Mouse (Mus musculus) embryo, embryonic 10 days (tissue): ENCODE measurements around the gene Fndc9.

ENCODE experiments used
- DNase-seq: peaks from one replicate; pipeline ENCODE4 v3.0.0-alpha.2; 2015; ENCODE audit warnings: low spot score

Gene Fndc9

GRCm38 (mm10) chr11:46236976-46237375 is 1.6 kb downstream of the Fndc9 start:
- DNase-seq, result peak; percentile 61

- no peak for DNase-seq
Measured at GRCm38 (mm10) chr11:46241150-46241673, 5.9 kb downstream of the Fndc9 start.

DNA sequence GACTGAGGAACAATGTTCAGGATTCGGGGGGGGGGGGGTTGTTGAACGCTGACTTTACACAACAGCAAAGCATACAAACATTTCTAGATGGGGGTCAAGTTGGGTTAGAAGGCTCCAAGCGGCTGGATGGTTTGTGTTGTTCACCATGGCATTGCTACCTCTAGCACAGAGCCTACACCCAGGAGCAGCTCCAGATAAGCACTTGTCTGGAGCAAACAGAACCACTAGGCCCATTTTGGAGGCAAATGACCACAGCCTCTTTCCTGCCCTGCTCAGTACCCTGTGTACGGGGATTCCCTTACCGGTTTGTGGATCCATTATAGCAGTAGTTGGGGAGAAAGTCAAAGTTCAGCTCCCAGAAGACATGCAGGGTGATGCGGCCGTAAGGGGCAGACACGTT is 6.7 kb downstream of the Fndc9 start:
- DNase-seq, result no peak

- DNase-seq, result no peak
Measured at GRCm38 (mm10) chr11:46244731-46245604, 9.6 kb downstream of the Fndc9 start.

DNA sequence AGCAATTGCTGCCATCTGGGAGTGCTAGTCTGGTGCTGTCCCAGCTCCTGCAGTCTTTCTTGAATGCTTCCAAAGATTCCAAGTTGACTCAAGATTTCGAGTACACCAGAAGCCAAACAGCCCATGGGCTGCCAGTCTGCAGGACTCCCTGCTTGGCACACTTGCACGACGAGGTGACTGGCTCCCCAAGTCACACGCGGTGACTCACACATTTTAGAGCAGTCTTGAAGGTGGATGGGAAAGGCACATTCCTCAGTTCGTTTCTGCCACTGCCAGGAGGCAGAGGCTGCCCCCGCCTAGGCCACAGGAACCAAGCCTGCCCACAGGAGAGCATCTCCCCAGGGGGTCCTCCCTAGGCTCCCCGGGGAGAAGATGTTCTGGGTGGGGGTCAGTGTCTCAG is 10.6 kb downstream of the Fndc9 start:
- no peak for DNase-seq

- no peak for DNase-seq
Measured at GRCm38 (mm10) chr11:46246393-46246792, 11.1 kb downstream of the Fndc9 start.

GRCm38 (mm10) chr11:46248352-46248751 is 13.0 kb downstream of the Fndc9 start:
- no peak for DNase-seq

DNA sequence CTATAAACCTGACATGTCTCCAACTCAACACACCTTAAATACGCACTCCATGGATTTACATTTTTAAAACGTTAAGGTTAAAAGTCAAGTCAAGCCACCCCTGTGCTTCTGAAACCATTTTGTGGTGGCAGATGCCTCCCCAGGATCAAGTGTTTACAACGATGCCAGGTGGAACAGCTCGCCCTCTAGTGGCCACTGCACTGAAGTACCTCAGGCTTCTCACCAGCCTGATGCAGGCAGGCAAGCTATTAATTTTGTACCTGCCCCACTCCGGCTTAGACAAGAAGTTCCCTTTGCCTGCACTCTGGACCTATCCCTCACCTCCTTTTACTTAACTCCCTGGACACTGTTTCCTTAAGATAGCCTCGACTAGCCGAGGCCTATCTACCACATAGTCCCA is 16.7 kb downstream of the Fndc9 start:
- peak; percentile 75 for DNase-seq

GRCm38 (mm10) chr11:46255291-46255690 is 20.0 kb downstream of the Fndc9 start:
- no peak for DNase-seq

DNA sequence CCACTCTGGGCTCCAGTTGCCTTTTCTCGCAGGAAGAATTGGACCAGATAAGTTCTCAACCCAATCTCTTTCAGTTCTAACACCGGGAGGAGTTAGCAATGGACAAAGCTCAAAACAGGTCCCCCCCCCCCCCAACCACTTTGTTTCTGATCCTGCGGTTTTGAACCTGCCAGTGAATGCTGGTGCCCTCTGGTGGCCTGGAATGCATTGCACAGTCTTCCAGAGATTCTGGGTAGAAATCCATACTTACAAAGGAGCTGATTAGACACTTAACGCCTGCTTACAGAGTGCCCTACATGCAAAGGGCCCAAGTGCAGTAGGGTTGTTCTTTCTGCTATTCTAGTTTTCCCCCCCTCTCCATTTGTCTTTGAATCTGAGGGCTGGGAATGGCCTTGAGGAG is 22.9 kb downstream of the Fndc9 start:
- DNase-seq, result peak; percentile 17

- DNase-seq, result no peak
Measured at GRCm38 (mm10) chr11:46258749-46259148, 23.4 kb downstream of the Fndc9 start.

- DNase-seq, result no peak
Measured at GRCm38 (mm10) chr11:46262854-46263253, 27.5 kb downstream of the Fndc9 start.

- DNase-seq, result no peak
Measured at GRCm38 (mm10) chr11:46263291-46263690, 28.0 kb downstream of the Fndc9 start.

GRCm38 (mm10) chr11:46264584-46264983 is 29.3 kb downstream of the Fndc9 start:
- no peak for DNase-seq

GRCm38 (mm10) chr11:46265031-46265786 is 29.9 kb downstream of the Fndc9 start:
- no peak for DNase-seq

DNA sequence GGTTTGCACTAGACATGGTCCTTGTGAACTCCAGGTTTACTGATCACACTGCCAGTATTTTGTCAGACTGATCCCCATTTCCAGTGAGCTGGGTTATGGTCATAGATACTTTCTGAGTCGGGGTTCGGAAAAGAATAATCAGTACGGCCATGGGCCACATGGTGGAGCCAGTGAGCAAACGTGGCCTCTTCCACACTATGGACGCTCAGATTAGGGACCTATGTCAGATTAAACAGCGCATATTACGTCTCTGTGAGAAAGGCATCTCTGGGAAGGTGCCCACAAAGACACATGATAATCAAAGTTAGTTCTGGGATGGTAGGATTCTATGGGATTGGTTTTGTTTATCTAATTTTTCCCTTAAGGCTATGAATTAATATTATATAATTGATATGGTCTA is 33.7 kb downstream of the Fndc9 start:
- DNase-seq, result peak; percentile 72

DNA sequence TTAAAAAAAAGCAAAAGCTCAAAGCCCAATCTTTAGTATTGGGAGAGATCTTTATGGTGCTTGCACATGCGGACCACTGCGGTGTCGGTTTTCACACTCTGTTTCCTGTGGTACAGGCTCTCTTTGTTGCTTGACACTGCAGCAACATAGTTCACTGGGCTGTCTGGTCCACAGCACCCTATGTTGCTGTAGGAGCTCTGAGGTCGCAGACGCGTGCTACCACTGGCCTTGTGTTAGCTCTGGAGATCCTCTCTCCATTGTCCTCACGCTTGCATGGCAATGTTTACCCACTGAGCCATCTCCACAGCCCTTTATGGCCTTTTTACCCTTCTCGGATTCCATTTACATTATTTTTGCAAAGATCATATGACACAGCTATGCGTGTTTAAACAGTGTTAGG is 34.1 kb downstream of the Fndc9 start:
- DNase-seq, result no peak

- DNase-seq, result no peak
Measured at GRCm38 (mm10) chr11:46269893-46270292, 34.6 kb downstream of the Fndc9 start.

- DNase-seq, result no peak
Measured at GRCm38 (mm10) chr11:46272058-46272681, 36.8 kb downstream of the Fndc9 start.

- no peak for DNase-seq
Measured at GRCm38 (mm10) chr11:46273969-46274368, 38.6 kb downstream of the Fndc9 start.

DNA sequence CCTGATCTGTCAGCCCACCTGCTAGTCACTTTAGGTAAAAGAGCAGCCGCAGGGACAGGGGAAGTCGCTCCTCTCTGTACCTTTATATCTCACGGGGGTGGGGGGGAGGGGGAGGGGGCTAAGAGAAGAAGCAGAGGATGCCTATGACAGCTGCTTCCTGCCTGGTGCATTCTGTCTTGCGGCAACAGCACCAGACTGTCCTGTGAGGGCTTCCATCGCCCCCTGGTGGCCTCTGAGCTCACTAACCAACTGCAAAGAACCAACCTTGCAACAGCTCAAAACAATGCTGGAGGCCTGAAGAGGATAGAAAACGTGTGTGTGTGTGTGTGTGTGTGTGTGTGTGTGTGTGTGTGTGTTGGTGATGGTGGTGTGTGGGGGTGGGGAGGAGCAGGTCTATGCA is 40.0 kb downstream of the Fndc9 start:
- DNase-seq, result peak; percentile 87

- DNase-seq, result no peak
Measured at GRCm38 (mm10) chr11:46276168-46276567, 40.8 kb downstream of the Fndc9 start.

GRCm38 (mm10) chr11:46276778-46277177 is 41.4 kb downstream of the Fndc9 start:
- peak; percentile 57 for DNase-seq
